Mouse (Mus musculus) Patski (cell line): Measurements from ENCODE around the gene Lypd4. TPM values are rescaled to one million over a fixed set of nuclear protein-coding genes. Genes with fewer than 3 reads are reported as not detected.

Experiments
- ATAC-seq: fragments of 100-300 bp; one replicate; pipeline ENCODE4 v1.8.0; 2021
- CTCF ChIA-PET: fragments of 350-600 bp; sonication (Branson Sonifier 250); formaldehyde crosslinking; loops from one replicate; lab custom pipeline; 2022; ENCODE audit warnings: inconsistent platforms; lab: Charles Lee
- POLR2A ChIA-PET: fragments of 350-600 bp; sonication (Branson Sonifier 250); formaldehyde crosslinking; loops from one replicate; lab custom pipeline; 2022; ENCODE audit warnings: antibody characterized with exemption, inconsistent platforms; lab: Charles Lee
- DNase-seq: peaks from one replicate; pipeline ENCODE4 v3.0.0-alpha.2; 2011; ENCODE audit warnings: low read depth, low spot score
- H3K27me3 ChIP-seq: fragments of 371-371 bp; one replicate; pipeline ENCODE4 v1.5.1; 2021
- CTCF ChIP-seq: fragments of 100-300 bp; IDR thresholded peaks from one replicate; pipeline ENCODE4 v1.5.1; 2021
- in situ Hi-C: fragments of 300-500 bp; cut with MboI; formaldehyde crosslinking; loops from 3 replicates; pipeline ENCODE4 v1.11.1; 2018; ENCODE audit warnings: low pct_unique_long_range_greater_than_20kb, mixed read lengths
- polyA plus RNA-seq: library from polyadenylated mRNA; unstranded; gene quantifications from one replicate; pipeline ENCODE4 v1.2.3, GENCODE M21; 2021

Gene Lypd4
- polyA plus RNA-seq, 1 experiment from 2014 or later, result 0.10 TPM

DNA sequence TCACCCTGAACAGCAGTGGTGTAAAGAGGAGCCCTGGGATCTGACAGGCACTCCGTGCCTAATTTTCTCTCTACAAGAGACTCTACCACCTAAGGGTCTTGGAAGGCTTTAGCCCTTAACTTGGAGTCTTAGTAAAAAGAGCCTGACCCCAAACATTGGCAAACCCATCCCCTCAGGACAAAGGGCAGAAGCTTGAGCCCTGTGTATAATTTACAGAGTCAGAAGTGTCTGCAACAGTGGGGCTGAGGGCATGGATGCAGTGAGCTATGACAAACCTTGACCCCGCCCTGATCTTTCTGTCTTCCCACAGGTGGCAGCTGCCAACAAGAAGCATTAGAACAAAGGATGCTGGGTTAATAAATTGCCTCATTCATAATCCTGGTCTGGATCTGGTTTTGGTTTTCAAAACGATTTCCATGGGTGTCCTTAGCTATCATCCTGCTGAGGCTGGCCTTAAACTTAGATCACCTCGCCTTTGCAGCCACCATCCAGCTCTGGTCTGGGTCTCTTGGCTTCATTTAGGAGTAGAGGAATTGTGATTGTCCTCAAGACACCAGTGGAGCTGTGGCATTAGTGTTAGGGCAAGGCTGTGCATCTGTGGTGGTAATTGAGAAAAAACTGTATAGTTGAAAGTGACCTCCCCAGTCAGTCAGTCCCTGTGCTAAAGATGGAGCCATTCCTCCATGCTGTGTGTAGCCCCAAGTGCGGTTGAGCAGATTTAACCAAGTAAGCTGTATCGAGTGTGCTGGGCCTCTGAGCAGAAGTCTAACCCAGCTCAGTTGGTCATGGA is 19.9 kb upstream of the Lypd4 start:
- no peaks in the 10 kb centered on the region for H3K27me3 ChIP-seq
- POLR2A ChIA-PET, result interaction anchor here (0.7 to 1.1 kb wide), 2 partner anchors 14 to 281 kb away, joined by 3 to 4 read pairs; no protein-coding TSS in a partner anchor
- CTCF ChIA-PET, result interaction anchor here (1.2 to 3.0 kb wide), 6 partner anchors 9 to 83 kb away, joined by 3 to 25 read pairs (median 4); partner anchors contain the start of genes Arhgef1 and Rabac1
- TF ChIP-seq CTCF, result no peak
- ATAC-seq (no peak), DNase-seq (peak; percentile 54)
- in situ Hi-C loops, result no loop called here

GRCm38 (mm10) chr7:24887096-24887495 is 17.4 kb upstream of the Lypd4 start:
- no peaks in the 10 kb centered on the region for H3K27me3 ChIP-seq
- ChIA-PET POLR2A (interaction anchor here (0.8 kb wide), 1 partner anchor 19 kb away, joined by 3 read pairs; no protein-coding TSS in a partner anchor), CTCF (no interaction called here)
- DNase-seq, result no peak
- TF ChIP-seq CTCF, result no peak
- no peak for ATAC-seq
- in situ Hi-C loops, result no loop called here

GRCm38 (mm10) chr7:24886308-24886633 is 16.5 kb upstream of the Lypd4 start:
- CTCF ChIA-PET, result no interaction called here
- no peaks in the 10 kb centered on the region for H3K27me3 ChIP-seq
- in situ Hi-C loops, result no loop called here
- ATAC-seq, result no peak
- POLR2A ChIA-PET, result interaction anchor here (1.0 kb wide), 1 partner anchor 18 kb away, joined by 6 read pairs; no protein-coding TSS in a partner anchor
- TF ChIP-seq CTCF, result no peak
- no peak for DNase-seq

DNA sequence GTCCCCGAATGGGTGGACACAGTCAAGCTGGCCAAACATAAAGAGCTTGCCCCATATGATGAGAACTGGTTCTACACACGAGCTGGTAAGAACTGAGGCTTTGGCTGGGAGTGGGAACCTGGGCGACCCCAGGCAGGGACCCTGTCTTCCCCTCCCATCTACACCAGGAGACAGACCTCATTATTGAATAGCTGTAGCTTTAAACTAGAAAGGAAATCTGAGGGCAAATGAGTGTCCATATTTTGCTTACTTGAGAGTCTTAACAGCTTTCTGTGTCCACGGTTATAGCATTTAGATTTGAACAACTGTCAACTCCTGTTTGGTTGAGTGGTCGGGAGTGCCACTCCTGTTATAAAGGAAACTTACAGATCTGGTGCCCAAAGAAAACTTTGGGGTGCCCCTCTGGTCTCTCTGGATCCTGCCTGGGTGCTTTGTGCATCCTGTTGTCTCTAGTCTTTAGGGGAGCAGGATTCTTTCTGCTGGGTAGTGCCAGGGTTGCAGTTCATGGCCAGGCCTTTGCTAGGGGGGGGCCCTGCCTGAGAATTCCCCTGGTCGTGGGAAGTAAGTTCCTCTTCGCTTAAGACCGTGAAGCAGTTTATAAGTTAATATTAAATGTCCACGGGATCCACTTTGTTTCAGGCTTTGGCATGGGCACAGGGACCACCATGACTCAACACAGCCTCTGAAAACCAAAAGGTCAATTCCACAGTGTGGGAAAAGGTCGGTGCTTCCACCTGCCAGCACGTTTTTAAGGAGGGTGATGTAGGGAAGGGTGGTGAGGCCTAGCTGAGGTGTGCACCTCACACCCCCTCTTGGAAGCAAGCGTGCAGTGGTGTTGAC is 15.9 kb upstream of the Lypd4 start:
- POLR2A ChIA-PET, result interaction anchor here (0.6 to 1.0 kb wide), 2 partner anchors 19 kb away, joined by 3 to 6 read pairs; no protein-coding TSS in a partner anchor
- TF ChIP-seq CTCF, result no peak
- in situ Hi-C loops, result no loop called here
- CTCF ChIA-PET, result interaction anchor here (2.1 kb wide), 1 partner anchor 18 kb away, joined by 6 read pairs; no protein-coding TSS in a partner anchor
- DNase-seq, result no peak
- H3K27me3 ChIP-seq, result no peaks in the 10 kb centered on the region
- ATAC-seq, result no peak

GRCm38 (mm10) chr7:24884693-24885291 is 15.1 kb upstream of the Lypd4 start:
- CTCF ChIA-PET, result interaction anchor here (2.1 kb wide), 1 partner anchor 19 kb away, joined by 6 read pairs; no protein-coding TSS in a partner anchor
- no peak for ATAC-seq
- TF ChIP-seq CTCF, result no peak
- DNase-seq, result no peak
- H3K27me3 ChIP-seq, result no peaks in the 10 kb centered on the region
- POLR2A ChIA-PET, result interaction anchor here (0.6 to 1.2 kb wide), 2 partner anchors 19 to 20 kb away, joined by 3 read pairs; no protein-coding TSS in a partner anchor
- in situ Hi-C loops, result loop anchor here (5.0 kb wide), 1 partner anchor 88 kb away; the partner anchor contains the start of gene Rabac1

- peak; percentile 91 for ATAC-seq
- in situ Hi-C loops, result loop anchor here (5.0 kb wide), 1 partner anchor 88 kb away; the partner anchor contains the start of gene Rabac1
- H3K27me3 ChIP-seq, result no peaks in the 10 kb centered on the region
- ChIA-PET POLR2A (interaction anchor here (1.1 to 1.2 kb wide), 2 partner anchors 19 to 88 kb away, joined by 3 to 4 read pairs; partner anchors contain the start of gene Rabac1), CTCF (interaction anchor here (2.1 kb wide), 1 partner anchor 20 kb away, joined by 6 read pairs; no protein-coding TSS in a partner anchor)
- no peak for TF ChIP-seq CTCF
- peak; percentile 99 for DNase-seq
These were observed 14.4 kb upstream of the Lypd4 start, which contains the start of gene Rps19 for GRCm38 (mm10) chr7:24883896-24884692. Gene Rps19, plus strand, starts transcription at chr7:24884371.

DNA sequence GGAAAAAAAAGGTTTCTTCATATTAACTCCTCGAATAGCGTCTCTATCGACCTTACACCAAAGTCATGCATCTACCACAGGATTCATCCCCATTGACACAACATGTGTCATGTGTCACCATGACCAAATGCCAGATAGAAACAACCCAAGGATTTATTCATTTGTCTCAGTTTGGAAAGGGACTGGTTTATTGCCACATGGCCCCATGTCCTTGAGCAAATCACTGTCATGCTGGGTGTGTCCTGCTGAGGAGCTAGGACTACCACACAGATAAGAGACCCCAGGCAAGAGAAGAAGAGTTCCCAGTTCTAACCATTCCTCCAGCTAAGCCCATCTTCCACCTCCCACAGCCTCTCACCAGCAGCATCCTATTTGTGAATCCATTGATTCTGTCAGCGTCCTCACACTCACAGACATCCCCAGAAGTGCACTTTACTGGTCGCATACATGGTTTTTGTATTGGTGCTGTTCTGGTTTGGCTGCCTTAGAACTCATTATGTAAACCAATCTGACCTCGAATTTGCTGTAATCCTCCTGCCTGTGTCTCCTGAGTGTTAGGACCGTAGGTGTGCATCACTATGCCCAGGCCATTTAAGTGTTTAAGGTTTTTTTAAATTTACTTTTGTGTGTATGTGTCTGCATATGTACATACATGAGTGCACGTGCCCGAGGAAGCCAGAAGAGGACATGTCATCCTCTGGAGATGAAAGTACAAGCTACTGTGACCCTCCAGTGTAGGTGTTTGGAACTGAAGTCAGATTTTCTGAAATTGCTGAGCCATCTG is 12.9 kb upstream of the Lypd4 start:
- no peak for ATAC-seq
- ChIA-PET POLR2A (no interaction called here), CTCF (interaction anchor here (0.8 to 0.9 kb wide), 2 partner anchors 36 to 38 kb away, joined by 3 read pairs; no protein-coding TSS in a partner anchor)
- no peak for TF ChIP-seq CTCF
- H3K27me3 ChIP-seq, result peaks cover 4% of the 10 kb centered on the region
- DNase-seq, result no peak
- in situ Hi-C loops, result loop anchor here (5.0 kb wide), 1 partner anchor 90 kb away; the partner anchor contains the start of gene Rabac1

- ChIA-PET POLR2A (interaction anchor here (1.4 kb wide), 1 partner anchor 10 kb away, joined by 3 read pairs; the partner anchor contains the start of gene Lypd4), CTCF (interaction anchor here (1.1 to 1.5 kb wide), 3 partner anchors 11 to 63 kb away, joined by 3 to 4 read pairs (median 3); no protein-coding TSS in a partner anchor)
- H3K27me3 ChIP-seq, result peaks cover 11% of the 10 kb centered on the region
- TF ChIP-seq CTCF, result no peak
- DNase-seq (no peak), ATAC-seq (no peak)
- in situ Hi-C loops, result loop anchor here (5.0 kb wide), 1 partner anchor 93 kb away; the partner anchor contains the start of gene Rabac1
These were observed 9.9 kb upstream of the Lypd4 start for GRCm38 (mm10) chr7:24879620-24880019.
